Mouse (Mus musculus) liver, embryonic 14.5 days (tissue): ENCODE results near the gene Nup107. TPM values are rescaled to one million over a fixed set of nuclear protein-coding genes. Genes with fewer than 3 reads are reported as not detected.

Experiments used
- ATAC-seq: fragments of 200-750 bp; cut with Nextera tagmentation; 2 replicates; pipeline ENCODE4 v1.8.0; 2017; ENCODE audit warnings: moderate number of reproducible peaks, mild to moderate bottlenecking, moderate library complexity; ENCODE audit not compliant: insufficient read depth
- DNase-seq, 3 experiments: peaks; one replicate each; pipeline ENCODE4 v3.0.0-alpha.2; 2012 to 2013; ENCODE audit warnings: low read depth in 3 of 3, low spot score in 3 of 3
- H3K27ac ChIP-seq: fragments of 300-500 bp; sonication (generic); 2 replicates; pipeline ENCODE4 v1.5.1; 2014; ENCODE audit warnings: moderate library complexity, mild to moderate bottlenecking, control low read depth, inconsistent platforms
- H3K27me3 ChIP-seq: fragments of 300-500 bp; sonication (generic); 2 replicates; pipeline ENCODE4 v1.6.1; 2014; ENCODE audit warnings: mild to moderate bottlenecking, low read length, moderate library complexity; ENCODE audit not compliant: control insufficient read depth, insufficient read depth
- H3K36me3 ChIP-seq: fragments of 300-500 bp; sonication (generic); replicated peaks from 2 replicates; pipeline ENCODE4 v1.6.1; 2014; ENCODE audit warnings: low read depth; ENCODE audit not compliant: control insufficient read depth, insufficient read depth
- H3K4me1 ChIP-seq, 2 experiments: fragments of 200-500 bp in 1 of 2; fragments of 300-500 bp in 1 of 2; sonication (generic) in 1 of 2; replicated peaks; 2 replicates each; pipeline ENCODE4 v1.6.1; 2012 to 2014; ENCODE audit warnings: antibody characterized with exemption in 1 of 2, inconsistent platforms in 1 of 2, low read length in 1 of 2; ENCODE audit not compliant: control insufficient read depth in 2 of 2, insufficient read depth in 2 of 2
- H3K4me2 ChIP-seq: fragments of 300-500 bp; sonication (generic); 2 replicates; pipeline ENCODE4 v1.6.1; 2014; ENCODE audit warnings: low read depth, mild to moderate bottlenecking, control low read depth, moderate library complexity
- H3K4me3 ChIP-seq, 2 experiments: fragments of 200-500 bp in 1 of 2; fragments of 300-500 bp in 1 of 2; sonication (generic) in 1 of 2; 2 replicates each; pipeline ENCODE4 v1.5.1; 2012 to 2014; ENCODE audit warnings: low read depth in 2 of 2, low read length in 2 of 2, mild to moderate bottlenecking in 2 of 2, control low read depth in 1 of 2, inconsistent platforms in 1 of 2, moderate library complexity in 1 of 2; ENCODE audit not compliant: insufficient read depth in 1 of 2
- H3K9ac ChIP-seq: fragments of 300-500 bp; sonication (generic); replicated peaks from 2 replicates; pipeline ENCODE4 v1.6.1; 2014; ENCODE audit warnings: mild to moderate bottlenecking, control low read depth, moderate library complexity
- H3K9me3 ChIP-seq: fragments of 300-500 bp; sonication (generic); 2 replicates; pipeline ENCODE4 v1.6.1; 2016; ENCODE audit warnings: low read length, mixed read lengths; ENCODE audit not compliant: control insufficient read depth
- CTCF ChIP-seq: IDR thresholded peaks from 2 replicates; pipeline ENCODE4 v1.5.1; 2016; ENCODE audit warnings: antibody characterized with exemption, low read depth, control low read depth
- EP300 ChIP-seq: IDR thresholded peaks from 2 replicates; pipeline ENCODE4 v1.6.1; 2016; ENCODE audit warnings: antibody characterized with exemption, low read depth
- WGBS: fragments of 180-500 bp; shearing (Covaris S2); extraction: QIAGEN DNeasy Blood & Tissue Kit; methylation state at CpG from one replicate; pipeline ENCODE4 v1.1.7; 2014; ENCODE audit not compliant: insufficient replicate concordance; 5-methylcytosine and 5-hydroxymethylcytosine counted together
- polyA plus RNA-seq, 2 experiments: library from polyadenylated mRNA; depleted of rRNA in 1 of 2; stranded (reverse) in 1 of 2; unstranded in 1 of 2; fragments of >200 nt; fragmentation: Nextera tagmentation in 1 of 2; extraction: Ambion mirVana in 1 of 2; gene quantifications; 2 replicates each; pipeline versions ENCODE4 v1.2.1 to v1.2.3; 2012 to 2014

The Nup107 gene
- polyA plus RNA-seq, 2 experiments = 28.8 to 45.0 TPM

GRCm38 (mm10) chr10:117756784-117757183, 35.7 kb downstream of the Nup107 start:
- Histone ChIP-seq H3K27ac (no peak overlapping the region), H3K4me3 (no peak overlapping the region), H3K4me1 (no peaks in the 10 kb centered on the region), H3K9ac (no peak overlapping the region), H3K4me2 (no peak overlapping the region), H3K36me3 (peaks cover 58% of the 10 kb centered on the region), H3K9me3 (no peaks in the 10 kb centered on the region), H3K27me3 (no peaks in the 10 kb centered on the region)
- TF ChIP-seq EP300 (no peak), CTCF (no peak)
- DNase-seq = no peak
- WGBS = 82% methylated on average over 5 of the region's 5 CpGs
- no peak for ATAC-seq

DNA sequence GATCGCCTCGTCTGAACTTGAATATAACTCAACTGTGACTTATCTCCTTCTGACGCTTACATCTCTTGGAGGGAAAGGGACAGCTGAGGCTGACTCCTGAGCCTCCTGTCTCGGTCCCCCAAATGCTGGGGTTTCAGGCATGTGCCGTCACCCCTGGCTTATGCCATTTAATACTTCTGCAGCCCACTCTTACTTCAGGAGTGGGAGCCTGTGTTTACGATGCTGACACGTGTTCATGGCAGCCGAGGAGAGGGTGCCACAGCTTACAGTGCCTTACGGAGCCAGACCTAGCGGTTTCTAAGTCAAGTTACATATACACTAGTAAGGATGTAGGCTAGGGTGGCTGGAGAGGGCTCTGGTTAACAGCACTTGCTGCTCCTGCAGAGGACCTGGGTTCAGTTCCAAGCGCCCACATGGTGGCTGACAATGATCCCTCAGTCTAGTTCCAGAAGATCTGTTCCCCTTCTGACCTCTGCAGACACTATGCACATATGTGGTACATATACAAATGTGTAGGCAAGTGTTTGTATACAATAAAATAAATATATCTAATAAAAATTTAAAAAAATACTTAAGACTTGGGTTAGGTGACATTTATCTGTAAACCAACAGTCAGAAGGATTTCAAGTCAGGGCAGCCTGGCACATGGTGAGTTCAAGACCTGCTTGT, 36.6 kb downstream of the Nup107 start:
- H3K9ac ChIP-seq = no peak overlapping the region

DNA sequence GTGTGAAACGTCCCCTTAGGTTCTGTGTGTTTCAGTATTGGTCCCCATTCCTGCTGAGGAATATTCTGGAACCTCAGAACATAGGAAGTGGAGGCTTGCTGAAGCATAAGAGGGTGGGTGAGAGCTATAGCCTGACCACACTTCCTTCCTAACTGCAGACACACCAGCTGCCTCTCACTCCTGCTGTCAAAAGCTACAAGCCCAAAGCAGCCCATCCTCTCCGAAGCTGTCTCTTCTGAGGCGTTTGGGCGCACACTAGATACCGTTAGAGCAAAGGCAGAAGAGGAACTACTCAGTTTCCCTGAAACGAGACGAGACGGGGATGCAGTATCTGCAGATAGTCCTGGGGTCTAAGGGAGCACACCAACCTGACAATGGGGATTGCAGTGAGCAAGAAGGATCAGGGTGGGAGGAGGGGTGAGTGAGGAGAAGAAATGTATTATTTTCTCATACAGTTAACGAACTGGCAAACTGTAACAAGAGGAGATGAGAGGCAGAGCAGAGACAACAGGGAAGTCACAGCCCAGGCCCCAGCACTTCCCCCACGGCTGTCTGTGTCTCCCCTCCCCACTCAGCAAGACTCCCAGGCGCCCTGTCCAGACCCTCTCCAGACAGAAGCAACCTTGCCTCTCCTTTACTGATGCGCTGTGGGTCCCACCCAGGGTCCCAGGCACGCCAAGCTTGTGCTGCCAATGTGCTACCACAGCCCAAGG, 37.3 kb downstream of the Nup107 start:
- Histone ChIP-seq H3K4me2 (no peak overlapping the region), H3K9me3 (no peaks in the 10 kb centered on the region), H3K4me3 (no peak overlapping the region), H3K9ac (no peak overlapping the region), H3K27me3 (no peaks in the 10 kb centered on the region), H3K27ac (no peak overlapping the region), H3K4me1 (no peaks in the 10 kb centered on the region), H3K36me3 (peaks cover 56% of the 10 kb centered on the region)
- ATAC-seq = no peak; the same call in 1 of the 2 replicates
- no peak for DNase-seq
- 41% methylated on average over 13 of the region's 13 CpGs for WGBS
- TF ChIP-seq EP300 (no peak), CTCF (no peak)

More for the DNA sequence above, 36.6 kb downstream of the Nup107 start:
- DNase-seq (no peak), ATAC-seq (no peak)
- H3K27me3 ChIP-seq = no peaks in the 10 kb centered on the region
- H3K4me3 ChIP-seq = no peak overlapping the region
- H3K4me2 ChIP-seq = no peak overlapping the region
- peaks cover 58% of the 10 kb centered on the region for H3K36me3 ChIP-seq
- no peak for TF ChIP-seq EP300
- TF ChIP-seq CTCF = no peak
- H3K9me3 ChIP-seq = no peaks in the 10 kb centered on the region
- no peak overlapping the region for H3K27ac ChIP-seq
- H3K4me1 ChIP-seq = no peaks in the 10 kb centered on the region
- WGBS = 66% methylated on average over 11 of the region's 11 CpGs

GRCm38 (mm10) chr10:117754609-117754940, 37.9 kb downstream of the Nup107 start:
- no peak for TF ChIP-seq CTCF
- TF ChIP-seq EP300 = no peak

DNA sequence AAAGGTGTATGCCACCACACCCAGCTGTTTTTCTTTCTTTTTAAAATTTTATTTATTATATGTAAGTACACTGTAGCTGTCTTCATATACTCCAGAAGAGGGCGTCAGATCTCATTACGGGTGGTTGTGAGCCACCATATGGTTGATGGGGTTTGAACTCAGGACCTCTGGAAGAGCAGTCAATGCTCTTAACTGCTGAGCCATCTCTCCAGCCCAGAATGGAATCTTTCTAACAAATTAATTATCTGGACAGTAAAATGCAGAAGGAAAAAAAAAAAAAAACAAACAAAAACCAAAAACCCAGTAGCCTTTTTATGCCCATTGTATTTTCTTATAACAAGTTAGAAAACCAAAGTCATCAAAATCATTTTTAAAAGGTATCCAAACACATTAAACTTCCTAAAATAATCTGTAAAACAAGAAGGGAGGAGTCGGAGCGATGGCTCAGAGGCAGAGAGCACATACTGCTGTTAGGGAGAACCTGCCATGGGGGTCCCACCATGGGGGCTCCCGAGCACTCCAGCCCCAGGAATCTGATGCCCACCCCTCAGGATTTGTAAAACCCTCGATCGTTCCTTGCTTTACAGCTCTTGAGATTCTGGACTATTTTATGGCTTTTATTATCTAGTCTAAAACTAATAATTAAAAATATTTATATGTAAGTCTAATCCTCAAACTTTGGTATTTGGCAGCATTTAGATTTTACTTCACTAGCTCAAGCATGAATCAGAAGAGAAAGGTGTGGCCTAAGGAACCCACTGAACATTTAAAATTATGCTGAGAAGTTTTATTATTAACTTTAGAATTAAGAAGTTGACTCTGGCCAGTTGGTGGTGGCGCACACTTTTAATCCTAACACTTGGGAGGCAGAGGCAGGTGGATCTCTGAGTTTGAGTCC, 38.5 kb downstream of the Nup107 start:
- Histone ChIP-seq H3K9me3 (no peaks in the 10 kb centered on the region), H3K27me3 (no peaks in the 10 kb centered on the region), H3K4me2 (no peak overlapping the region), H3K4me3 (no peak overlapping the region), H3K36me3 (peaks cover 47% of the 10 kb centered on the region), H3K27ac (no peak overlapping the region), H3K9ac (no peak overlapping the region), H3K4me1 (no peaks in the 10 kb centered on the region)
- DNase-seq (no peak), ATAC-seq (no peak)
- TF ChIP-seq CTCF = no peak
- no peak for TF ChIP-seq EP300
- WGBS = 80% methylated on average over 8 of the region's 8 CpGs

More at GRCm38 (mm10) chr10:117754609-117754940, 37.9 kb downstream of the Nup107 start:
- H3K36me3 ChIP-seq = peaks cover 52% of the 10 kb centered on the region
- H3K4me1 ChIP-seq = no peaks in the 10 kb centered on the region
- no peak overlapping the region for H3K9ac ChIP-seq
- H3K27me3 ChIP-seq = no peaks in the 10 kb centered on the region
- no peak overlapping the region for H3K4me2 ChIP-seq
- H3K9me3 ChIP-seq = no peaks in the 10 kb centered on the region
- no peak overlapping the region for H3K4me3 ChIP-seq
- WGBS = 76% methylated on average over 7 of the region's 7 CpGs
- no peak for ATAC-seq
- DNase-seq = no peak
- no peak overlapping the region for H3K27ac ChIP-seq
